Mouse (Mus musculus): ENCODE results near the gene Gm16223.

Gm16223 gene

GRCm38 (mm10) chr5:42067476-42068187 lies at the start of gene Gm16223:
Gm16223 (plus strand) TSS chr5:42067960.
- no peak for DNase-seq (ENCODE audit: low spot score)

GRCm38 (mm10) chr5:42022029-42022428 lies 45.7 kb upstream of the Gm16223 start:
- DNase-seq (ENCODE audit: low spot score): no peak

- DNase-seq (ENCODE audit: low spot score): no peak
These were observed 44.2 kb upstream of the Gm16223 start for GRCm38 (mm10) chr5:42023521-42023920.

GRCm38 (mm10) chr5:42036388-42037082 lies 31.2 kb upstream of the Gm16223 start:
- DNase-seq (ENCODE audit: low spot score): peak; percentile 1

GRCm38 (mm10) chr5:42054636-42055035 lies 13.1 kb upstream of the Gm16223 start:
- DNase-seq (ENCODE audit: low spot score): no peak

- DNase-seq (ENCODE audit: low spot score): no peak
These were observed 12.6 kb upstream of the Gm16223 start for GRCm38 (mm10) chr5:42055151-42055550.

GRCm38 (mm10) chr5:42065090-42065489 lies 2.7 kb upstream of the Gm16223 start:
- DNase-seq (ENCODE audit: low spot score): no peak

- DNase-seq (ENCODE audit: low spot score): no peak
These were observed 685 bp upstream of the Gm16223 start for GRCm38 (mm10) chr5:42067075-42067474.

GRCm38 (mm10) chr5:42068188-42068579 lies 424 bp downstream of the Gm16223 start:
- no peak for DNase-seq (ENCODE audit: low spot score)

- no peak for DNase-seq (ENCODE audit: low spot score)
These were observed 49.0 kb downstream of the Gm16223 start for GRCm38 (mm10) chr5:42116586-42117346.

- DNase-seq (ENCODE audit: low spot score): no peak
These were observed 57.8 kb downstream of the Gm16223 start for GRCm38 (mm10) chr5:42125562-42125961.

- no peak for DNase-seq (ENCODE audit: low spot score)
These were observed 87.9 kb downstream of the Gm16223 start for GRCm38 (mm10) chr5:42155626-42156025.

GRCm38 (mm10) chr5:42164731-42165130 lies 97.0 kb downstream of the Gm16223 start:
- DNase-seq (ENCODE audit: low spot score): peak; percentile 19

- DNase-seq (ENCODE audit: low spot score): no peak
These were observed 98.6 kb downstream of the Gm16223 start for GRCm38 (mm10) chr5:42166311-42166710.

- no peak for DNase-seq (ENCODE audit: low spot score)
These were observed 100.3 kb downstream of the Gm16223 start for GRCm38 (mm10) chr5:42168071-42168470.

GRCm38 (mm10) chr5:42168785-42169184 lies 101.0 kb downstream of the Gm16223 start:
- DNase-seq (ENCODE audit: low spot score): no peak

- DNase-seq (ENCODE audit: low spot score): no peak
These were observed 106.3 kb downstream of the Gm16223 start for GRCm38 (mm10) chr5:42174109-42174508.

- DNase-seq (ENCODE audit: low spot score): no peak
These were observed 107.7 kb downstream of the Gm16223 start for GRCm38 (mm10) chr5:42175424-42175823.

GRCm38 (mm10) chr5:42198493-42198892 lies 130.7 kb downstream of the Gm16223 start:
- DNase-seq (ENCODE audit: low spot score): no peak

GRCm38 (mm10) chr5:42207456-42208122 lies 139.8 kb downstream of the Gm16223 start:
- DNase-seq (ENCODE audit: low spot score): peak; percentile 4

GRCm38 (mm10) chr5:42211554-42212338 lies 144.0 kb downstream of the Gm16223 start:
- no peak for DNase-seq (ENCODE audit: low spot score)

All from embryo, embryonic 10.5 days (tissue).